Mouse (Mus musculus) bone marrow macrophage, adult 2 months (primary cell): ENCODE data around the gene Lrrc55. TPM values are rescaled to one million over a fixed set of nuclear protein-coding genes. Genes with fewer than 3 reads are reported as not detected.
"Not testable (repeated sequence)": the region's sequence is repeated elsewhere in the genome, so short reads cannot be mapped to it uniquely, and the experiment has no call there.

Experiments used
- H3K27ac ChIP-seq: 2 replicates; pipeline ENCODE4 v1.5.1; 2012; ENCODE audit warnings: low read depth, low read length; ENCODE audit not compliant: insufficient read depth
- H3K4me1 ChIP-seq: 2 replicates; pipeline ENCODE4 v1.6.1; 2012; ENCODE audit warnings: low read length; ENCODE audit not compliant: control insufficient read depth, insufficient read depth
- H3K4me3 ChIP-seq: 2 replicates; pipeline ENCODE4 v1.5.1; 2012; ENCODE audit warnings: mild to moderate bottlenecking, low read length, moderate library complexity; ENCODE audit not compliant: insufficient read depth
- CTCF ChIP-seq: IDR thresholded peaks from 2 replicates; pipeline ENCODE4 v1.5.1; 2012; ENCODE audit warnings: low read depth, mild to moderate bottlenecking, low read length, moderate library complexity
- POLR2A ChIP-seq: IDR thresholded peaks from 2 replicates; pipeline ENCODE4 v1.6.1; 2012; ENCODE audit warnings: mild to moderate bottlenecking, low read depth, low read length, borderline replicate concordance
- polyA plus RNA-seq: library from polyadenylated mRNA; stranded (reverse); fragments of >200 nt; gene quantifications from 2 replicates; pipeline ENCODE4 v1.2.4, GENCODE M21; 2012; ENCODE audit not compliant: missing spikeins, insufficient read depth, insufficient read length

Gene Lrrc55
- polyA plus RNA-seq = not detected in 2 replicates

GRCm38 (mm10) chr2:85196901-85197300 lies at the start of gene Lrrc55:
Gene Lrrc55, minus strand, starts transcription at chr2:85197197.
- Histone ChIP-seq H3K4me3 (no peak within 1 kb of the TSS), H3K27ac (no peak within 1 kb of the TSS), H3K4me1 (no peaks in the 10 kb centered on the region)
- TF ChIP-seq CTCF = no peak
- TF ChIP-seq POLR2A = no peak

- Histone ChIP-seq H3K27ac (no peak overlapping the region), H3K4me1 (no peaks in the 10 kb centered on the region)
- no peak for TF ChIP-seq POLR2A
- TF ChIP-seq CTCF = peak; percentile 89
Measured at GRCm38 (mm10) chr2:85246506-85247082, 49.6 kb upstream of the Lrrc55 start.

GRCm38 (mm10) chr2:85245737-85246136 lies 48.7 kb upstream of the Lrrc55 start:
- H3K27ac ChIP-seq = no peak overlapping the region
- no peak overlapping the region for H3K4me3 ChIP-seq
- no peaks in the 10 kb centered on the region for H3K4me1 ChIP-seq
- no peak for TF ChIP-seq POLR2A
- TF ChIP-seq CTCF = no peak

More at GRCm38 (mm10) chr2:85246506-85247082, 49.6 kb upstream of the Lrrc55 start:
- H3K4me3 ChIP-seq = no peak overlapping the region

- H3K27ac ChIP-seq = no peak overlapping the region
- H3K4me1 ChIP-seq = no peaks in the 10 kb centered on the region
- no peak overlapping the region for H3K4me3 ChIP-seq
- TF ChIP-seq CTCF = no peak
- no peak for TF ChIP-seq POLR2A
Measured at GRCm38 (mm10) chr2:85238068-85238667, 41.2 kb upstream of the Lrrc55 start.

GRCm38 (mm10) chr2:85237231-85237630 lies 40.2 kb upstream of the Lrrc55 start:
- H3K4me3 ChIP-seq, H3K4me1 ChIP-seq: not testable (repeated sequence)

GRCm38 (mm10) chr2:85230771-85231511 lies 33.9 kb upstream of the Lrrc55 start:
- no peak overlapping the region for H3K27ac ChIP-seq
- TF ChIP-seq POLR2A = no peak
- no peak for TF ChIP-seq CTCF
- no peak overlapping the region for H3K4me3 ChIP-seq
- no peaks in the 10 kb centered on the region for H3K4me1 ChIP-seq

More at GRCm38 (mm10) chr2:85237231-85237630, 40.2 kb upstream of the Lrrc55 start:
- not testable (repeated sequence) for H3K27ac ChIP-seq

- Histone ChIP-seq H3K4me3 (no peak overlapping the region), H3K4me1 (no peaks in the 10 kb centered on the region), H3K27ac (no peak overlapping the region)
- TF ChIP-seq POLR2A = no peak
Measured at GRCm38 (mm10) chr2:85229606-85230005, 32.6 kb upstream of the Lrrc55 start.

- no peak for TF ChIP-seq POLR2A
- TF ChIP-seq CTCF = no peak
- H3K4me3 ChIP-seq = no peak overlapping the region
- no peak overlapping the region for H3K27ac ChIP-seq
- H3K4me1 ChIP-seq = no peaks in the 10 kb centered on the region
Measured at GRCm38 (mm10) chr2:85227816-85228335, 30.9 kb upstream of the Lrrc55 start.

GRCm38 (mm10) chr2:85224221-85225179 lies 27.5 kb upstream of the Lrrc55 start:
- Histone ChIP-seq H3K4me1 (no peaks in the 10 kb centered on the region), H3K4me3 (no peak overlapping the region), H3K27ac (no peak overlapping the region)
- TF ChIP-seq CTCF = no peak
- TF ChIP-seq POLR2A = no peak
